Mouse (Mus musculus) hindbrain, embryonic 13.5 days (tissue): ENCODE results near the gene Milr1. TPM values are rescaled to one million over a fixed set of nuclear protein-coding genes. Genes with fewer than 3 reads are reported as not detected.

Experiments
- ATAC-seq: fragments of 200-750 bp; cut with Nextera tagmentation; 2 replicates; pipeline ENCODE4 v1.8.0; 2017; ENCODE audit warnings: moderate TSS enrichment; ENCODE audit not compliant: low FRiP score
- H3K27ac ChIP-seq: fragments of 300-500 bp; sonication (generic); 2 replicates; pipeline ENCODE4 v1.5.1; 2015; ENCODE audit warnings: inconsistent platforms, mild to moderate bottlenecking, moderate library complexity
- H3K27me3 ChIP-seq: fragments of 300-500 bp; sonication (generic); 2 replicates; pipeline ENCODE4 v1.6.1; 2015; ENCODE audit warnings: mild to moderate bottlenecking, inconsistent platforms
- H3K36me3 ChIP-seq: fragments of 300-500 bp; sonication (generic); 2 replicates; pipeline ENCODE4 v1.6.1; 2015; ENCODE audit warnings: mild to moderate bottlenecking, inconsistent platforms
- H3K4me1 ChIP-seq: fragments of 300-500 bp; sonication (generic); replicated peaks from 2 replicates; pipeline ENCODE4 v1.6.1; 2015; ENCODE audit warnings: inconsistent platforms
- H3K4me2 ChIP-seq: fragments of 300-500 bp; sonication (generic); 2 replicates; pipeline ENCODE4 v1.6.1; 2015; ENCODE audit warnings: inconsistent platforms, mild to moderate bottlenecking, moderate library complexity
- H3K4me3 ChIP-seq: fragments of 300-500 bp; sonication (generic); 2 replicates; pipeline ENCODE4 v1.5.1; 2015; ENCODE audit warnings: mild to moderate bottlenecking, inconsistent platforms
- H3K9ac ChIP-seq: fragments of 300-500 bp; sonication (generic); 2 replicates; pipeline ENCODE4 v1.6.1; 2015; ENCODE audit warnings: mild to moderate bottlenecking, inconsistent platforms
- H3K9me3 ChIP-seq: fragments of 300-500 bp; sonication (generic); 2 replicates; pipeline ENCODE4 v1.6.1; 2016; ENCODE audit warnings: inconsistent platforms
- WGBS: fragments of 180-500 bp; shearing (Covaris S2); methylation state at CpG from one replicate; pipeline ENCODE4 v1.1.7; 2015; 5-methylcytosine and 5-hydroxymethylcytosine counted together
- polyA plus RNA-seq: library from polyadenylated mRNA; unstranded; fragments of >200 nt; fragmentation: Nextera tagmentation; extraction: Ambion mirVana; gene quantifications from 2 replicates; pipeline ENCODE4 v1.2.1, GENCODE M21; 2015

The Milr1 gene
- polyA plus RNA-seq, 1 experiment from 2014 or later: 1.3 TPM

DNA sequence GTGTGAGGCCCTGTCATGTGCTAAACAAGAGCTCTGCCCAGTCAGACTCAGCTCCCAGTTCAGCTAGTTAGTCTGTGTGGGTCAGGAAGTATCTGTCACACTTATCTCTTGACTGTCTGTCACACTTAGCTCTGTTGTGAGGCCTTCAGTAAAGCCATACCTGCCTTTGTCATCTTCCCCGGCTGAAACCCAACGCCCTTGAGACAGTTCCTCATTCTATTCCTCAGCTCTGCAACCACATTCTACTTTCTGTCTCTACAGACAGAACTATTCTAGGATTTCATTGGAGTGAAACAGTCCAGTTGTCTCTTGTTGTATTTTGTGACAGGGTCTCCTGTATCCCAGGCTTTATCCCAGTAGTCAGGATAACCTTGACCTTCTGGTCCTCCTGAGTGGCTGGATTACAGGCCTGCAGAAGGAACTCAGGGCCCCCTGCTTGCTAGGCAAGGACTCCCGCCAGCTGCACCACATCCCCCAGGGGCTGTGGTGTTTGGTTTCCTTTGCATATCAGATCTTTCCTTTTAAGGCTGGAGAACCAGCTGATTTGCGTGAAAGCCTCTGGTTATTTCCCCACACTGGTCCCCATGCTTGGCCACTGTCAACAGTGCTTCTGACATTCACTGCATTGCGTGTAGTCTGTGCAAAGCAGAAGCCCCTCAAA lies 11.2 kb downstream of the Milr1 start:
- peak overlapping the region; percentile 67 for H3K27ac ChIP-seq
- H3K9me3 ChIP-seq: no peaks in the 10 kb centered on the region; the same call in 1 of the 2 replicates
- H3K4me2 ChIP-seq: no peak overlapping the region
- no peak overlapping the region for H3K9ac ChIP-seq
- H3K27me3 ChIP-seq: no peaks in the 10 kb centered on the region
- H3K4me1 ChIP-seq: peaks cover 17% of the 10 kb centered on the region
- H3K4me3 ChIP-seq: no peak overlapping the region
- 47% methylated on average over 5 of the region's 5 CpGs for WGBS
- no peak for ATAC-seq
- peaks cover 18% of the 10 kb centered on the region for H3K36me3 ChIP-seq

- peaks cover 5% of the 10 kb centered on the region for H3K9me3 ChIP-seq
- no peak for ATAC-seq
- H3K4me1 ChIP-seq: peaks cover 17% of the 10 kb centered on the region
- H3K9ac ChIP-seq: no peak overlapping the region
- no peak overlapping the region for H3K4me3 ChIP-seq
- H3K36me3 ChIP-seq: peaks cover 24% of the 10 kb centered on the region
- peak overlapping the region; percentile 67; the same call in 1 of the 2 replicates for H3K27ac ChIP-seq
- no peaks in the 10 kb centered on the region for H3K27me3 ChIP-seq
- no peak overlapping the region for H3K4me2 ChIP-seq
- 79% methylated on average over 9 of the region's 9 CpGs for WGBS
Observed at GRCm38 (mm10) chr11:106762800-106763185, 11.8 kb downstream of the Milr1 start.

DNA sequence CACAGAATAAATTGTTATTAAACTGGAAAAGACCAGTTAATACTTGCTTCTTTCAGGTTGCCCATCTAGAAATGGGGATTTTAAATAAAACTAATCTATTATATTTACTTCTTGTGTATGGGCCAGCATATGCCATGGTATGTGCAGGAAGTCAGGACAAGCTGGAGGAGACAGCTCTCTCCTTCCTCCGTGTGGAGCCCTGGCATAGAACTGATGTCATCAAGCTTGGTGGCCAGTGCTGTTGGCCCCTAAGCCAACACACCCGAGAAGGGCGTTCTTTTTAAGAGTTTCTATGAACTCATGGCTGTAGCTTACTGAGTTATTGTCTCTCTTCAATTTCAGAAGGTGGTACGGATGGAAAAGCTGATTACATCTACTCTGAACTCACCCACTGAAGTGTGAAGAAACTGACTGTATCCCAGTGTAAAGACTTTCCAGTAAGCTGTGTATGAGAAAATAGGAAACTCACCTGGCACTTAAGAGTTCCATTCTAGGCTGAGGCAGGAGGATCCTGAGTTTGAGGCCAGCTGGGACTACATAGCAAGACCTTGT lies 15.7 kb downstream of the Milr1 start:
- Histone ChIP-seq H3K4me3 (no peak overlapping the region), H3K9ac (no peak overlapping the region), H3K4me1 (peaks cover 15% of the 10 kb centered on the region), H3K27me3 (no peaks in the 10 kb centered on the region), H3K36me3 (peaks cover 56% of the 10 kb centered on the region), H3K27ac (no peak overlapping the region), H3K4me2 (no peak overlapping the region), H3K9me3 (peaks cover 9% of the 10 kb centered on the region)
- ATAC-seq: no peak
- 96% methylated on average over 4 of the region's 4 CpGs for WGBS

GRCm38 (mm10) chr11:106767516-106767915 lies 16.5 kb downstream of the Milr1 start:
- Histone ChIP-seq H3K4me1 (peaks cover 8% of the 10 kb centered on the region), H3K36me3 (peaks cover 62% of the 10 kb centered on the region), H3K4me2 (no peak overlapping the region), H3K4me3 (no peak overlapping the region), H3K9ac (no peak overlapping the region), H3K9me3 (peaks cover 9% of the 10 kb centered on the region), H3K27me3 (no peaks in the 10 kb centered on the region), H3K27ac (no peak overlapping the region)
- 95% methylated on average over 4 of the region's 4 CpGs for WGBS
- ATAC-seq: no peak

- H3K4me1 ChIP-seq: no peaks in the 10 kb centered on the region
- no peak for ATAC-seq
- H3K27me3 ChIP-seq: no peaks in the 10 kb centered on the region
- peaks cover 88% of the 10 kb centered on the region for H3K36me3 ChIP-seq
- H3K9me3 ChIP-seq: peaks cover 9% of the 10 kb centered on the region
- H3K27ac ChIP-seq: no peak overlapping the region
- no peak overlapping the region for H3K4me3 ChIP-seq
- H3K9ac ChIP-seq: no peak overlapping the region
- WGBS: 98% methylated on average over 9 of the region's 9 CpGs
- no peak overlapping the region for H3K4me2 ChIP-seq
Observed at GRCm38 (mm10) chr11:106770195-106770974, 19.4 kb downstream of the Milr1 start.

DNA sequence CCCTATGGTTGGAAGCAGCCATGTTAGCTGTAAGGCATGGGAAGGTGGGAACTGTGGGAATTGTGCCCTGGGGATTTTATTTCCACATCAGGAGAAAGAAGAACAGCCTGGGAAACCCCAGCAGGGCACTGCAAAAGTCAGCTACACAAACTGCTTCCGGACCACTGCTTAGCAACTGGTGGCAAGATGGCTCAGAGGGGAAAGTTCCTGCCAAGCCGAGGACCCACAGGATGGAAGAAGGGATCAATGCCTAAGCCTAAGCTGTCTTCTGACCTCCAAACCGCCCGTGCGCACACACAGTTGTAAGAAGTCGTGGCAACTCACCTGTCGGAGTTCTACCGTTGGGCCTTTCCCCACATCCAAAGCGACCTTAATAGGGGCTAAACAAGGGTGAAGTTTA lies 22.0 kb downstream of the Milr1 start:
- 0 out of 2 replicates have a peak, but pooled peaks cover 2% of the 10 kb centered on the region for H3K9me3 ChIP-seq
- no peak overlapping the region for H3K4me2 ChIP-seq
- 88% methylated on average over 9 of the region's 9 CpGs for WGBS
- peaks cover 71% of the 10 kb centered on the region for H3K36me3 ChIP-seq
- no peak overlapping the region for H3K4me3 ChIP-seq
- no peak overlapping the region for H3K27ac ChIP-seq
- H3K9ac ChIP-seq: no peak overlapping the region
- no peak for ATAC-seq
- peaks cover 6% of the 10 kb centered on the region for H3K4me1 ChIP-seq
- no peaks in the 10 kb centered on the region for H3K27me3 ChIP-seq

GRCm38 (mm10) chr11:106776960-106777359 lies 25.9 kb downstream of the Milr1 start:
- Histone ChIP-seq H3K4me2 (no peak overlapping the region), H3K9me3 (no peaks in the 10 kb centered on the region), H3K9ac (no peak overlapping the region), H3K36me3 (peaks cover 55% of the 10 kb centered on the region), H3K27ac (no peak overlapping the region), H3K4me1 (peaks cover 21% of the 10 kb centered on the region), H3K4me3 (no peak overlapping the region), H3K27me3 (no peaks in the 10 kb centered on the region)
- ATAC-seq: no peak
- over 99% methylated on average over 4 of the region's 4 CpGs for WGBS

DNA sequence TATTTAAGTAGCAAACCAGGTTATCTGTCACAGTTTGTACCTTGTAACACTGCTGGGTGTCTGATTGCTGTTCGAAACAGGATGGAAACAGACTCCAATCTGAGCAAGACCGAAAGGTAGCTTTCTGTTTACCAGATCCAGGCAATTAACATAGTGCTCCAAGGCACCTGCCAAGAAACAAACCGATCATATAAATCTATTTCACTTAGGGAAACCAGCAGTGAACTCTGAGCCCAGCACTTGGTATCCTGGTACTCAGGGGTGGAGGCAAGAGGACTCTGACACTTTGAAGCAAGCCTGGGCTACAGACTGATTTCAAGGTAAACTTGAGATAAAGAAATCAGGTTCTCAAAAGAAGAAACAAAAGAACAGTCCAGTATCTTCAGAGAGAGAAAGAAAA lies 26.4 kb downstream of the Milr1 start:
- Histone ChIP-seq H3K4me3 (no peak overlapping the region), H3K27ac (no peak overlapping the region), H3K27me3 (no peaks in the 10 kb centered on the region), H3K9me3 (no peaks in the 10 kb centered on the region), H3K4me1 (peaks cover 21% of the 10 kb centered on the region), H3K36me3 (peaks cover 55% of the 10 kb centered on the region), H3K9ac (no peak overlapping the region), H3K4me2 (no peak overlapping the region)
- WGBS: 96% methylated on average over 3 of the region's 3 CpGs
- ATAC-seq: no peak

- Histone ChIP-seq H3K27ac (no peak overlapping the region), H3K4me2 (peak overlapping the region; percentile 87), H3K9ac (no peak overlapping the region), H3K4me3 (peak overlapping the region; percentile 73; the same call in 1 of the 2 replicates), H3K9me3 (no peaks in the 10 kb centered on the region), H3K36me3 (peaks cover 55% of the 10 kb centered on the region), H3K4me1 (peaks cover 24% of the 10 kb centered on the region), H3K27me3 (no peaks in the 10 kb centered on the region)
- 94% methylated on average over 7 of the region's 7 CpGs for WGBS
- ATAC-seq: no peak
Observed at GRCm38 (mm10) chr11:106778132-106778531, 27.1 kb downstream of the Milr1 start.

GRCm38 (mm10) chr11:106778589-106779387 lies 27.8 kb downstream of the Milr1 start:
- no peaks in the 10 kb centered on the region for H3K9me3 ChIP-seq
- peak overlapping the region; percentile 87 for H3K4me2 ChIP-seq
- ATAC-seq: no peak; the same call in none of the 2 replicates
- WGBS: 3% methylated on average over 39 of the region's 39 CpGs
- H3K36me3 ChIP-seq: peaks cover 55% of the 10 kb centered on the region
- H3K4me1 ChIP-seq: peaks cover 30% of the 10 kb centered on the region
- H3K27me3 ChIP-seq: no peaks in the 10 kb centered on the region
- H3K9ac ChIP-seq: peak overlapping the region; percentile 83
- peak overlapping the region; percentile 73 for H3K4me3 ChIP-seq
- H3K27ac ChIP-seq: peak overlapping the region; percentile 92

GRCm38 (mm10) chr11:106779388-106780088 lies 28.5 kb downstream of the Milr1 start, which contains the start of gene Polg2:
Polg2 (minus strand) TSS chr11:106779537.
- Histone ChIP-seq H3K27ac (peak within 1 kb of the TSS; percentile 92), H3K27me3 (no peaks in the 10 kb centered on the region), H3K9me3 (no peaks in the 10 kb centered on the region), H3K9ac (peak within 1 kb of the TSS; percentile 83), H3K4me2 (peak within 1 kb of the TSS; percentile 87), H3K4me1 (peaks cover 33% of the 10 kb centered on the region), H3K4me3 (peak within 1 kb of the TSS; percentile 73), H3K36me3 (peaks cover 55% of the 10 kb centered on the region)
- WGBS: 2% methylated on average over 30 of the region's 30 CpGs
- peak; percentile 99 for ATAC-seq
